Mouse (Mus musculus) hindbrain, embryonic 12.5 days (tissue): ENCODE measurements around the gene B3gnt9. TPM values are rescaled to one million over a fixed set of nuclear protein-coding genes. Genes with fewer than 3 reads are reported as not detected.

Experiments
- ATAC-seq: fragments of 200-750 bp; cut with Nextera tagmentation; 2 replicates; pipeline ENCODE4 v1.8.0; 2017; ENCODE audit warnings: moderate TSS enrichment; ENCODE audit not compliant: low FRiP score
- H3K27ac ChIP-seq: fragments of 300-500 bp; sonication (generic); 2 replicates; pipeline ENCODE4 v1.5.1; 2016; ENCODE audit warnings: mild to moderate bottlenecking
- H3K27me3 ChIP-seq: fragments of 300-500 bp; sonication (generic); 2 replicates; pipeline ENCODE4 v1.6.1; 2016; ENCODE audit warnings: mild to moderate bottlenecking
- H3K36me3 ChIP-seq: fragments of 300-500 bp; sonication (generic); 2 replicates; pipeline ENCODE4 v1.6.1; 2016; ENCODE audit warnings: mild to moderate bottlenecking
- H3K4me1 ChIP-seq: fragments of 300-500 bp; sonication (generic); 2 replicates; pipeline ENCODE4 v1.6.1; 2016
- H3K4me2 ChIP-seq: fragments of 300-500 bp; sonication (generic); replicated peaks from 2 replicates; pipeline ENCODE4 v1.6.1; 2016; ENCODE audit warnings: mild to moderate bottlenecking
- H3K4me3 ChIP-seq: fragments of 300-500 bp; sonication (generic); 2 replicates; pipeline ENCODE4 v1.5.1; 2016; ENCODE audit warnings: mild to moderate bottlenecking
- H3K9ac ChIP-seq: fragments of 300-500 bp; sonication (generic); 2 replicates; pipeline ENCODE4 v1.6.1; 2016; ENCODE audit warnings: mild to moderate bottlenecking, moderate library complexity
- H3K9me3 ChIP-seq: fragments of 300-500 bp; sonication (generic); replicated peaks from 2 replicates; pipeline ENCODE4 v1.6.1; 2016; ENCODE audit warnings: mild to moderate bottlenecking
- WGBS: fragments of 180-500 bp; shearing (Covaris S2); methylation state at CpG from one replicate; pipeline ENCODE4 v1.1.7; 2016; 5-methylcytosine and 5-hydroxymethylcytosine counted together
- polyA plus RNA-seq: library from polyadenylated mRNA; unstranded; fragments of >200 nt; fragmentation: Nextera tagmentation; extraction: Ambion mirVana; gene quantifications from 2 replicates; pipeline ENCODE4 v1.2.1, GENCODE M21; 2016

Gene B3gnt9
- polyA plus RNA-seq, 1 experiment from 2014 or later: 7.5 TPM

DNA sequence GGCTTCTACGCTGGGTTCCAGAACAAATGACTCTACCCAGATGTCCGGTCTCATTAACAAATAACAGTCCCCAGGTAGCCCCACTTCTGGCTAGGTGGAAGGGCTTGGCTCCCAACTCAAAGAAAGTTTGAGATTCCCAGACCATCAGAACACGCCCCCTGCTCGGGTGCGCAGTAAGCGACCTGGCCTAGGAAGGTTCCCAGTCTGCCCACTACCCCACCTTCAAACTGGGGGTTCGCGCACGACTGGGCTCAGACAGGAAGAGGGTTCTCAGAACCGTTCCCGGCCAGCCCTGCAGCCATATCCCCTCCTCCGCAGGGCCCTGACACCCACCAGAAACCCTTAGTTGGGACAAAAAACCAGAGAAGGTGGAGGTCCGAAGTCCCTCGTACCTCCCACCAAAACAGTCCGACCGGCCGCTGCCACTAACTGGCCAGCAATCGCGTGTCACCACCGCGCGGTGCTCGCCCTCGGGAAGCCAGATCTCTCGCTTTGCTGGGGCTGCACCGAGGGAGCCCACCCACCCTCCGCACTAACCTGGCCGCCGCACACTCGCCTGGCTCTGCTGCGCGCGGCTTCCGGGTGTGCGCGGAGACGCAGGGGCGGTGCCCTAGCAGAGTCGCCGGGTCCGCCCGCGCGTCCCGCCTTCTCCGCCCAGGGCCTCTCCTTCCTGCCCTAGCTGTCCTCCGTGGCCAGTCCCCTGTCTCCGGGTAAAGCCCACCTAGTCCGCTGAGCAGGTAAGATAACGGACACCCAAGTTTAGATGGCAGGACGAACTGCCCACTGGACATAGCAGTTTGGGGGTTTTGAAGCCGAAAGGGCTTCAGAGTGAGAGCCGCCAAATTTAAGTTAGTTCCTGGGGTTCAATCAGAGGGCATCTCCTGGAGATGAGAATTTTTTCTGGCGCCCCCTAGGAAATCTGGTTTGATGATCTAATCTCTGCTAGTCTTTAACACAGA, 9.3 kb upstream of the B3gnt9 start, which contains the start of the genes Tradd and Fbxl8:
TSS of gene Tradd (minus strand) at position 586 of the 959 bp plus-strand sequence.
TSS of gene Fbxl8 (plus strand) at position 625 of the 959 bp plus-strand sequence.
- Histone ChIP-seq H3K4me2 (peak within 1 kb of the TSS; percentile 76), H3K27me3 (peaks cover 96% of the 10 kb centered on the region), H3K27ac (no peak within 1 kb of the TSS), H3K9me3 (no peaks in the 10 kb centered on the region; the same call in 1 of the 2 replicates), H3K36me3 (no peaks in the 10 kb centered on the region), H3K4me3 (peak within 1 kb of the TSS; percentile 57), H3K9ac (peak within 1 kb of the TSS; percentile 69), H3K4me1 (peaks cover 19% of the 10 kb centered on the region)
- 1% methylated on average over 54 of the region's 54 CpGs for WGBS
- 0 out of 2 replicates have a peak, but pooled peaks have one; percentile 18 for ATAC-seq

GRCm38 (mm10) chr8:105263244-105263912, 8.4 kb upstream of the B3gnt9 start:
- no peak overlapping the region for H3K27ac ChIP-seq
- H3K36me3 ChIP-seq: no peaks in the 10 kb centered on the region
- H3K4me1 ChIP-seq: peaks cover 19% of the 10 kb centered on the region
- no peak overlapping the region for H3K9ac ChIP-seq
- no peak for ATAC-seq
- no peaks in the 10 kb centered on the region; the same call in 1 of the 2 replicates for H3K9me3 ChIP-seq
- H3K27me3 ChIP-seq: peaks cover 96% of the 10 kb centered on the region
- H3K4me3 ChIP-seq: peak overlapping the region; percentile 57
- H3K4me2 ChIP-seq: peak overlapping the region; percentile 76
- 40% methylated on average over 16 of the region's 16 CpGs for WGBS

- Histone ChIP-seq H3K9me3 (no peaks in the 10 kb centered on the region; the same call in 1 of the 2 replicates), H3K4me2 (no peak overlapping the region), H3K36me3 (no peaks in the 10 kb centered on the region), H3K4me3 (no peak overlapping the region), H3K9ac (no peak overlapping the region), H3K4me1 (peaks cover 13% of the 10 kb centered on the region; the same call in 1 of the 2 replicates), H3K27ac (no peak overlapping the region), H3K27me3 (peaks cover 93% of the 10 kb centered on the region)
- ATAC-seq: no peak
- WGBS: 87% methylated on average over 12 of the region's 12 CpGs
Observed at GRCm38 (mm10) chr8:105261326-105261980, 6.5 kb upstream of the B3gnt9 start.

DNA sequence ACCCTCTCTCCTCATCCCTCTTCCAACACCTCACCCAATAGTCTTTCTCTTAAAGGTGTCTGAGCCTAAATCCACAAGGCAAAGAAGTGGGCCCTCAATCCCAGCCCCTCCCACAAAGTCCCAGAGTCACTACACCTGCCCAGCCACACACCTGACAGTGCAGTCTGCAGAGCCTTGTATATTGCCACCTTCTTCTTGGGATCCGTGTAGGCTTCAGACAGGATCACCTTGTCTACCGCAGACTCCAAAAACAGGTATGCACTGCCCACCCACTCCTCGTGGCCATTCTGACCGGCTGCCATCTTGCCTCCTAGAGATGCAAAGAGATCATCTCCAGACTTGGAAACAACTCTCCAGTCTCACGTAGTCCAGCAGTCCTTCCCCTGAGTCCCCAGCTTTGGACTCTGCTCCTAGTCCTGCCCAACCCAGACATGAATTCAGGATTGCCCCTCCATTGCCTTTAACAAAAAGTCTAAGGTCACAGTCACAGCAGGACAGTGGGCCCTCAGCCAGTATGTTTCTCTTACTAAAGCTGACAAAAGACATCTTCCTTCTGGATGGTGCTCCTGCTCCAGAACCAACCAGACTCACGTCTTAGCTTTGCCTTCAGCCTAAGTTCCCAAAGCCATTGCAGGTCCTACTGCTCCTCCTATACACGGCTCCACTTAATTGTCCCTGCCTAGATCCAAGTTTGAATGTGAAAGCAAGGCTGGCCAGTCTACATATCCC, 5.6 kb upstream of the B3gnt9 start:
- Histone ChIP-seq H3K9me3 (no peaks in the 10 kb centered on the region), H3K4me1 (peaks cover 13% of the 10 kb centered on the region; the same call in 1 of the 2 replicates), H3K36me3 (no peaks in the 10 kb centered on the region), H3K9ac (no peak overlapping the region), H3K4me2 (no peak overlapping the region), H3K27ac (no peak overlapping the region), H3K27me3 (peaks cover 93% of the 10 kb centered on the region), H3K4me3 (no peak overlapping the region)
- 61% methylated on average over 7 of the region's 7 CpGs for WGBS
- no peak for ATAC-seq

DNA sequence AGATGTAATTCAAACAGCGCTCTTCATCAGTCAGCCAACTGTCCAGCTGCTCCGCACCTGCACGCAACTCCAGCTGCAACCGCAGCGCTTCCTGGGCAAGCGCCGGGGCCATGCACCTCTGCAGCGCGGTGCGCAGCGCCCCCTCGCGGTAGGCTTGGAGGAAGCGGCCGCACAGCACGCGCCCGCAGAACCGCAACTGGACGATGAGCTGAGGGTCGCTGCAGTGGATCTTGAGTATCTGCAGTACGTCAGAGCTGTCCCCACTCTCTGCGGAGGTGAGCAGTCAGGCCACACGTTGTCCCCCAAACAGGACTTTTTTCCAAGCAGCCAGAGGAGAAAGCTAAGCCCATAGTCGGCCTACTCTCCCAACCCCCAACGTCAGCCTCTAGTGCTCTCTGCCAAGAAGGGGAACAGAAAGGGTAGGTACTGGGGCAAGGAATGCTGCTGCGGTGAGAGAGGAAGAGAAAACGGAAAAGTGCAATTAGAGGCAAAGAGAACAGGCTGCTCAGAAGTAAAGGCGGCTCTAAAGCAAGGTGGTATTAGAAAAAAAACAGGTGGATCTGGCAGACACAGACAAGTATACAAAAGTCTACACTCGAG, 4.9 kb upstream of the B3gnt9 start:
- 3% methylated on average over 30 of the region's 30 CpGs for WGBS
- H3K9me3 ChIP-seq: no peaks in the 10 kb centered on the region
- peak overlapping the region; percentile 28; the same call in 1 of the 2 replicates for H3K9ac ChIP-seq
- no peak overlapping the region for H3K27ac ChIP-seq
- peak overlapping the region; percentile 31 for H3K4me3 ChIP-seq
- no peaks in the 10 kb centered on the region for H3K36me3 ChIP-seq
- peaks cover 93% of the 10 kb centered on the region for H3K27me3 ChIP-seq
- peaks cover 19% of the 10 kb centered on the region for H3K4me1 ChIP-seq
- peak; percentile 58 for ATAC-seq
- H3K4me2 ChIP-seq: peak overlapping the region; percentile 60

DNA sequence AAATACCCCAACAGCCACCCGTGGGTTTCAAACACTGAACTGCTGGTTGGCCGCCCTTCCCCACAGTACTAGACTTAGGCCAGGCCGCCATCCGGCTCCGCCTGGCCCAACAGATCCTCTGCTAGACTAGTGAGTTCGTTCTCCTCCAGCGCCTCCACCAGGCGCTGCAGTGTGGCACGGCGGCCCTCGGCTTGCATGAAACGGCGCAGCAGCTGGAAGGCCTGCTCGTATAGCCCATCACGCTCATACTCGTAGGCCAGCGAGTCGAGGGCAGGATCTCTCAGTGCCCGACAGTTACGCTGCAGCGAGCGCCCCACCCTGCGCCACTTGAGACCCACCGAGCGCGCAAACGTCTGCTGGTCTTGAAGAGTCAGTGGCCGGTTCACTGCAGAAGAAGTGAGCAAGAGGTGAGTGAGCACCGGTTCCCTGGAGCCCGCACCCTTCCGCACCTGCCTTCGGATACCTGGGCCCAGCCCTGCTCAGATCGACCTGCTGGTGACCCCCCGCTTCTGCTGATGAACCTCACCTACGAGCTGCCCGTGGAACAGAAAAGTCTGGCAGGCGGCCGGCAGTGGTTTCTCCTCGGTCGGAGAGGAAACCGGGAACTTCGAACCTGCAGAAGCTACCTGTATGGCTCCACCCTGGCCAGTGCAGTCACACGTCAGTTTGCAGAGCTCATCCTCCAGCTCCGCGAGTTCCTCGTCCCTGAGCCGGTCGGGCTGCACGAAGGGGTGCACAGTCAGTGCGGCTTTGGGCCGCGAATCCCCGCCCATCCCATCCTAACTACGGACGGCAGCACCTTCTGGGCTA, 4.2 kb upstream of the B3gnt9 start:
- Histone ChIP-seq H3K4me3 (peak overlapping the region; percentile 31), H3K4me2 (peak overlapping the region; percentile 60), H3K36me3 (no peaks in the 10 kb centered on the region), H3K9ac (peak overlapping the region; percentile 28; the same call in 1 of the 2 replicates), H3K9me3 (no peaks in the 10 kb centered on the region), H3K27me3 (peaks cover 89% of the 10 kb centered on the region), H3K27ac (no peak overlapping the region), H3K4me1 (peaks cover 19% of the 10 kb centered on the region)
- peak; percentile 51 for ATAC-seq
- WGBS: 3% methylated on average over 55 of the region's 55 CpGs

DNA sequence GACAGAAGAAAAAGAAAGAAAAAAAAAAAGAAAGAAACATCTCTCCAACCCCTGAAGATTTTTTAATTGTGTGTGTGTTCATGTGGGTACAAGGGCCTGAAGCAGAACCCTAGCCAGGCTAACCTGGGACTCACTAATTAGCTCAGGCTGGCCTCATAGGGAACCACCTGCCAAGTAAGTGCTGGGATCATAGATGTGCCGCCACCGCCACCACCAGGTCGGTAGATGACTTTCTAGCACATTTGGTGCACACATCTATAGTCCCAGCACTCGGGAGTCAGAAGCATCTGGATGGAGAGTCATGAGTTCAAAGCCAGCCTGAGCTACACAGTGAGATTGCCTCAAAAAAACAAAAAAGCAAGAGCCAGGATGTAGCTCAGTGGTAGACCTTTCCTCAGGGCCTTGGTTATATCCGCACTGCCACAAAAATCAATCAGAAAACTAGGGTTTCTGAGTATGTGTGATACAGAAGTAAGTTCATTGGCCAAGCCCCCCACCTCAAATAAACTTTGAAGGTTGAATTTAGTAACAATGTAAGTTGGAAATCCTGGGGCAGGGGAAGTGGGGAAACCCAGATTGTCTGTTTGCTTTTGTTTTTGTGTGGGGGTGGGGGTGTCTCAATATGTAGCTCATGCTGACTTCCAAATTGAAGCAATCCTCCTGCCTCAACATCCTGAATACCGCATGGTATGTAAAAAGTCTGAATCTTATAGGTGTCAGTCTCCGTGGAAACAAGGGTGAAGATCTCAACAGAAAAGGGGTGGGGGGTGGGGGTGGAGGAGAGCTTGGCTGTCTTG, 2.6 kb upstream of the B3gnt9 start:
- H3K9ac ChIP-seq: no peak overlapping the region
- H3K27ac ChIP-seq: no peak overlapping the region
- no peaks in the 10 kb centered on the region for H3K9me3 ChIP-seq
- peaks cover 25% of the 10 kb centered on the region for H3K4me1 ChIP-seq
- no peak for ATAC-seq
- H3K36me3 ChIP-seq: no peaks in the 10 kb centered on the region
- no peak overlapping the region for H3K4me3 ChIP-seq
- 69% methylated on average over 7 of the region's 7 CpGs for WGBS
- no peak overlapping the region for H3K4me2 ChIP-seq
- H3K27me3 ChIP-seq: peaks cover 74% of the 10 kb centered on the region

- ATAC-seq: peak; percentile 81
- no peak overlapping the region for H3K27ac ChIP-seq
- H3K36me3 ChIP-seq: peaks cover 30% of the 10 kb centered on the region
- peak overlapping the region; percentile 96 for H3K4me2 ChIP-seq
- H3K9me3 ChIP-seq: no peaks in the 10 kb centered on the region
- H3K4me3 ChIP-seq: peak overlapping the region; percentile 55
- peaks cover 23% of the 10 kb centered on the region for H3K4me1 ChIP-seq
- under 1% methylated on average over 73 of the region's 74 CpGs for WGBS
- peaks cover 45% of the 10 kb centered on the region for H3K27me3 ChIP-seq
- H3K9ac ChIP-seq: peak overlapping the region; percentile 69
Observed at GRCm38 (mm10) chr8:105254152-105254965, 594 bp downstream of the B3gnt9 start.

GRCm38 (mm10) chr8:105253766-105254151, 1.2 kb downstream of the B3gnt9 start:
- Histone ChIP-seq H3K36me3 (peaks cover 36% of the 10 kb centered on the region), H3K9ac (peak overlapping the region; percentile 69), H3K27ac (no peak overlapping the region), H3K27me3 (peaks cover 39% of the 10 kb centered on the region), H3K9me3 (no peaks in the 10 kb centered on the region), H3K4me3 (peak overlapping the region; percentile 55), H3K4me1 (peaks cover 17% of the 10 kb centered on the region), H3K4me2 (peak overlapping the region; percentile 96)
- ATAC-seq: peak; percentile 53
- 26% methylated on average over 20 of the region's 20 CpGs for WGBS
